Mouse (Mus musculus) megakaryocyte, embryonic 14.5 days (primary cell): ENCODE measurements around the gene Ifna7. TPM values are rescaled to one million over a fixed set of nuclear protein-coding genes. Genes with fewer than 3 reads are reported as not detected.

Source experiments
- H3K27me3 ChIP-seq: replicated peaks from 2 replicates; pipeline ENCODE3; 2012; ENCODE audit warnings: inconsistent platforms
- H3K36me3 ChIP-seq: replicated peaks from 2 replicates; pipeline ENCODE3; 2012; ENCODE audit warnings: low read length, inconsistent platforms, mixed read lengths
- H3K4me1 ChIP-seq: 2 replicates; pipeline ENCODE4 v1.6.1; 2012; ENCODE audit warnings: inconsistent platforms
- H3K4me3 ChIP-seq: replicated peaks from 2 replicates; pipeline ENCODE3; 2012; ENCODE audit warnings: moderate library complexity, mild to moderate bottlenecking, inconsistent platforms
- H3K9me3 ChIP-seq: 2 replicates; pipeline ENCODE4 v1.6.1; 2012; ENCODE audit warnings: inconsistent platforms
- FLI1 ChIP-seq: IDR thresholded peaks from 2 replicates; pipeline ENCODE4 v1.6.1; 2012; ENCODE audit warnings: low read length, inconsistent platforms, mixed read lengths
- GATA1 ChIP-seq: IDR thresholded peaks from 3 replicates; pipeline ENCODE4 v1.6.1; 2012; ENCODE audit warnings: mixed read lengths, low read length, inconsistent platforms, borderline replicate concordance
- polyA plus RNA-seq: library from polyadenylated mRNA; stranded (reverse); fragments of >175 nt; gene quantifications from 2 replicates; pipeline ENCODE4 v1.2.3, GENCODE M21; 2012; ENCODE audit warnings: low replicate concordance; ENCODE audit not compliant: insufficient read depth

Gene Ifna7
- polyA plus RNA-seq, 1 experiment, result not detected

DNA sequence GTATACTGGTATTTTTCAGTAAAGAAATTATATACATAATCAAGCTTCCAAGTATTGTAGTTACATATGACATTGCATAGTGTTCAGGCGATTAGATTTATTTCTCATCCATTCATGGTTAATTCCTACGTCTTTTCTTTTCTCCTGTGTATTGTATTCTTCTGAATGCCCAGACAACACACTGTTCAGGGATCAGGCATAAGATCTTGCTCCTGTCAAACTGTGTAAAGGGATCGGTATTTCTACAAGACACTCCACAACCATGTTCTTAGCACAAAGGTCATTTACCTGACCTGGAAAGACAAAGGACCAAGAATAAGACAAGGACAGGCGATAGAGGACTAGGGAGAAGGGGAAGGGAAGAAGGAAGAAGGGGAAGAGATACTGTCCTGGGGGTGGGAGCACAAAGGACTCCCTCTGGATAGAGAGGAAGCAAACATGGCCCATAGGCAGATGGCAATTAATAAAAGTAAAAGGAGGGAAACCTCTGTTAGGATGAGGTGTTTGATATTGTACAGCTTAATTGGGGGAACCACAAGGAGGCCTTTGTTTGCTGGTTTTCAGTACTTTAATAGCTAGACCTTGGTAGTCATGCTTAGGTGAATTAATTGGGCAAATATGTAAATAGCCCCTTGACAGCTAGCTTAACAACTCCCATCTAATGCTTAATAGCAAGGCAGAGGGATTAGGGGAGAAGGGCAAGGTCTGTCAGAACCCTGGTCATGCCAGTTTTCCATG, 35.2 kb downstream of the Ifna7 start:
- no peak overlapping the region for H3K4me3 ChIP-seq

DNA sequence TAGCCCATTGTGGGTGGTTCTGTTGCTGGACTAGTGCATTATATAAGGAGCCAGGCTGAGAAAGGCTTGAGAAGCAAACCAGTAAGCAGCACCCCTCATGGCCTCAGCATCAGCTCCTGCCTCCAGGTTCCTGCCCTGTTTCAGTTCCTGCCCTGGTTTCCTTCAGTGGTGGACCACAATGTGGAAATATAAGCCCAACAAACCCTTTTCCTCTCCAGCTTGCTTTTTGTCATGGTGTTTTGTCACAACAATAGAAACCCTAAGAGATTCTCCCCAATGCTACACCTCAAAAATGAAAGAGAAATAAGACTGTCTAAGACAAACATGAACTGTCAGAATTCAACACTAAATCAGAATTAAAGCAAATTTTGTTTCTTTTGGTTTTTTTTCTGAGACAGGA, 43.2 kb downstream of the Ifna7 start:
- peaks cover 29% of the 10 kb centered on the region for H3K27me3 ChIP-seq
- no peak overlapping the region for H3K4me3 ChIP-seq
- no peaks in the 10 kb centered on the region for H3K9me3 ChIP-seq
- no peaks in the 10 kb centered on the region for H3K36me3 ChIP-seq
- peaks cover 13% of the 10 kb centered on the region for H3K4me1 ChIP-seq
- no peak for TF ChIP-seq FLI1
- TF ChIP-seq GATA1, result no peak

More for the DNA sequence above, 35.2 kb downstream of the Ifna7 start:
- no peaks in the 10 kb centered on the region for H3K36me3 ChIP-seq
- H3K27me3 ChIP-seq, result peaks cover 9% of the 10 kb centered on the region
- TF ChIP-seq FLI1, result no peak
- TF ChIP-seq GATA1, result no peak
- no peaks in the 10 kb centered on the region for H3K9me3 ChIP-seq
- H3K4me1 ChIP-seq, result no peaks in the 10 kb centered on the region

DNA sequence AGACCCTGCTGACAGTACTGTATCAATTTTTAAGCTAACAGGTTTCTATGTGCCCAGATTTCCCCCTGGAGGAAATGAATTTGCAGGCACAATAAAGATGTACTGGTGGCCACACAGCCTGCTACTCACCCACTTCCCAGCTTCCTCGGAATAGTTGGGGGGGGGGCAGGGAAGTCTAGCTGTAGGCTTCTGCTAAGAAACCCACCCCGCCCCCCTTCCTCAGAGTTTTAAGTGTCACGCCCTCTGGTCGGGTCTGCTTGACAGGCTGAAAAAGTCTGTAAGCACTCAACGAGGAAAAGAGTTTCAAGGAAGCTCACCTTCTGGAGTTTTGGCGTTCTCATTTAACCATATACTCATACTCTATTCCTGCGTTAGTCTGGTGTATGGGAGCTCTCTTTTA, 47.3 kb downstream of the Ifna7 start:
- no peak overlapping the region for H3K4me3 ChIP-seq
- peaks cover 28% of the 10 kb centered on the region for H3K27me3 ChIP-seq
- H3K36me3 ChIP-seq, result no peaks in the 10 kb centered on the region
- peaks cover 51% of the 10 kb centered on the region for H3K4me1 ChIP-seq
- H3K9me3 ChIP-seq, result no peaks in the 10 kb centered on the region
- TF ChIP-seq FLI1, result no peak
- TF ChIP-seq GATA1, result no peak

DNA sequence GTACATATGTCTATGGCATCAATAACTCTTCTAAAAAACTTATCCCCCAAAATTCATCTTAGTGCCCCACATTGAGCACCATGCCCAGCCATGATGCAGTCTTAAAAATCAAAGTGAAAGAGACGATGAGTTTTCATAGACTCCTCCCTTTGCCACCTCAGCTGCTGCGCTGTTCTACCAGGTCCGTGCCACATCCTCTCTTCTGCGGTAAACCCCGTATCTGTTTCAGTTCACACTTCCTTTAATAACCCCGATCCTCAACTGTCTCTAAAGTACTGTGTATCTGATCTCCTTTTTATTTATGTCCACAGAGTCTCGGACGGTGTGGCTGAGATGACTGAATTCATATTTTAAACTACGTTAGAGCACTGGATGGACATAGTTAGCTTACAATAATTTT, 48.6 kb downstream of the Ifna7 start:
- TF ChIP-seq GATA1 (peak; percentile 73; the same call in 1 of the 3 replicates), FLI1 (no peak)
- peak overlapping the region; percentile 88 for H3K4me3 ChIP-seq
- H3K9me3 ChIP-seq, result no peaks in the 10 kb centered on the region
- H3K36me3 ChIP-seq, result no peaks in the 10 kb centered on the region
- H3K27me3 ChIP-seq, result peaks cover 28% of the 10 kb centered on the region
- peaks cover 58% of the 10 kb centered on the region for H3K4me1 ChIP-seq

DNA sequence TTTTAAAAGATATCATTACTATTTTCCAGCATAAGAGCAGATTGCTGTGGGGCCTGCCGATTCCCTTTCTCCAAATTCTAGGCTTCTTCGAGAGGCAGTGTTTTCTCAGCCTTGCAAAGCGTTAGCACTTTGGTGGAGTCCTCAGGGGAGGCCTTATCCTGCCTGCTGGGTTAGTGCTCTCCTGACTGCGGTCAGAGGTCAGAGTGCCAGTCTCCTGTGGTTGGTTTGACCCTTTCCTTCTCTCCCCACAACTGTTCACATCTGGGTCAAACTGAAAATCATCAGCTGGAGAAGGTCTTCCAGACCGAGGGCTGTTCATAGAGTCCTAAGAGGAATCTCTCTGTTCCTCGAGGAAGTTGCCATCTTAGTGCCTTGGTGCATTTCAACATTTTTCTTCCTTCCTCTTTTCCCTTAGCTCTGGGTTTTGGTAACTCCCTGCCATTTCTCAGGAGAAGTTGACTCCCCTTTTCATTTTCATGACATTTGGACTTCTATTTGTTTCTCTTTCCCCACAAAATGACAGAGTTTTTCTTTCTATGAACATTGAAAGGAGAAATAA, 49.1 kb downstream of the Ifna7 start:
- peak overlapping the region; percentile 88 for H3K4me3 ChIP-seq

More for the DNA sequence above, 49.1 kb downstream of the Ifna7 start:
- Histone ChIP-seq H3K4me1 (peaks cover 58% of the 10 kb centered on the region), H3K27me3 (peaks cover 26% of the 10 kb centered on the region), H3K9me3 (no peaks in the 10 kb centered on the region), H3K36me3 (no peaks in the 10 kb centered on the region)
- TF ChIP-seq FLI1, result no peak
- no peak for TF ChIP-seq GATA1

Other genes starting within 250 kb of the Ifna7 start
- not detected in 2 replicates for gene Ifna14, start 244.4 kb upstream of the Ifna7 start, polyA plus RNA-seq
- gene Ifna9, start 223.8 kb upstream of the Ifna7 start, polyA plus RNA-seq, result not detected in 2 replicates
- not detected in 2 replicates for gene Ifna12, start 212.9 kb upstream of the Ifna7 start, polyA plus RNA-seq
- not detected in 2 replicates for gene C87499, start 181.8 kb upstream of the Ifna7 start, polyA plus RNA-seq
- not detected in 2 replicates for gene Ifna13, start 171.8 kb upstream of the Ifna7 start, polyA plus RNA-seq
- gene Ifna16, start 139.3 kb upstream of the Ifna7 start, polyA plus RNA-seq, result not detected in 2 replicates
- gene Ifna2, start 132.3 kb upstream of the Ifna7 start, polyA plus RNA-seq, result not detected in 2 replicates
- not detected in 2 replicates for gene Ifnab, start 124.9 kb upstream of the Ifna7 start, polyA plus RNA-seq
- gene Gm26566, start 94.4 kb upstream of the Ifna7 start, polyA plus RNA-seq, result 0.27 TPM in 1 of 2 replicates, not detected in the other
- 1.4 and 2.6 TPM in 2 replicates for gene Klhl9, start 93.8 kb upstream of the Ifna7 start, polyA plus RNA-seq
- gene Gm13271, start 61.4 kb upstream of the Ifna7 start, polyA plus RNA-seq, result not detected in 2 replicates
- gene Gm13283, start 56.1 kb upstream of the Ifna7 start, polyA plus RNA-seq, result not detected in 2 replicates
- not detected in 2 replicates for gene Gm13290, start 42.4 kb upstream of the Ifna7 start, polyA plus RNA-seq
- not detected in 2 replicates for gene Gm13289, start 39.3 kb upstream of the Ifna7 start, polyA plus RNA-seq
- gene Gm13272, start 36.4 kb upstream of the Ifna7 start, polyA plus RNA-seq, result not detected in 2 replicates
- not detected in 2 replicates for gene Ifnz, start 34.1 kb upstream of the Ifna7 start, polyA plus RNA-seq
- not detected in 2 replicates for gene Gm13276, start 30.5 kb upstream of the Ifna7 start, polyA plus RNA-seq
- not detected in 2 replicates for gene Gm13277, start 27.6 kb upstream of the Ifna7 start, polyA plus RNA-seq
- gene Gm13278, start 24.7 kb upstream of the Ifna7 start, polyA plus RNA-seq, result not detected in 2 replicates
- 0.64 TPM in 1 of 2 replicates, not detected in the other for gene Gm13275, start 21.7 kb upstream of the Ifna7 start, polyA plus RNA-seq
- not detected in 2 replicates for gene Gm13279, start 18.8 kb upstream of the Ifna7 start, polyA plus RNA-seq
- gene Gm13285, start 16.6 kb upstream of the Ifna7 start, polyA plus RNA-seq, result not detected in 2 replicates
- gene Gm13287, start 13.0 kb upstream of the Ifna7 start, polyA plus RNA-seq, result 0.64 TPM in 1 of 2 replicates, not detected in the other
- not detected in 2 replicates for gene Gm13288, start 10.7 kb upstream of the Ifna7 start, polyA plus RNA-seq
- not detected in 2 replicates for gene Ifna11, start 3.7 kb downstream of the Ifna7 start, polyA plus RNA-seq
- gene Ifna6, start 11.2 kb downstream of the Ifna7 start, polyA plus RNA-seq, result not detected in 2 replicates
- not detected in 2 replicates for gene Ifna5, start 19.3 kb downstream of the Ifna7 start, polyA plus RNA-seq
- gene Ifna4, start 25.6 kb downstream of the Ifna7 start, polyA plus RNA-seq, result not detected in 2 replicates
- not detected in 2 replicates for gene Ifna1, start 33.9 kb downstream of the Ifna7 start, polyA plus RNA-seq
- gene Ifne, start 64.0 kb downstream of the Ifna7 start, polyA plus RNA-seq, result not detected in 2 replicates